Mouse (Mus musculus): ENCODE results near the gene Fank1. TPM values are rescaled to one million over a fixed set of nuclear protein-coding genes. Genes with fewer than 3 reads are reported as not detected.

Gene Fank1
- 1 to 10 TPM; 3.8 to 3.9 TPM for total RNA-seq (2021)
- long read RNA-seq, experiment 1, partial matches to known transcripts, result 0 of 7 reads
- long read RNA-seq, experiment 1, other reads (novel, unspliced or antisense), result 3 of 7 reads
- long read RNA-seq, experiment 2, partial matches to known transcripts, result 0 of 8 reads
- long read RNA-seq, experiment 2, other reads (novel, unspliced or antisense), result 4 of 8 reads

- intact Hi-C loops (cut with DNase I), result loop anchor here (5.0 kb wide), 1 partner anchor 69 kb away; the partner anchor contains the start of gene Bccip
- peak; percentile 82 to 85 for DNase-seq (ENCODE audit: low spot score in 2 of 2)
Observed at GRCm38 (mm10) chr7:133776626-133776996, at the start of gene Fank1. Fank1 (plus strand) TSS chr7:133776861.

- intact Hi-C loops (cut with DNase I), result no loop called here
Observed at GRCm38 (mm10) chr7:133727027-133727426, 49.6 kb upstream of the Fank1 start.

GRCm38 (mm10) chr7:133729351-133729750, 47.3 kb upstream of the Fank1 start:
- no peak for DNase-seq (ENCODE audit: low spot score in 2 of 2)

More at GRCm38 (mm10) chr7:133727027-133727426, 49.6 kb upstream of the Fank1 start:
- no peak for DNase-seq (ENCODE audit: low spot score in 2 of 2)

GRCm38 (mm10) chr7:133730324-133731191, 46.1 kb upstream of the Fank1 start:
- no peak for DNase-seq (ENCODE audit: low spot score in 2 of 2)
- intact Hi-C loops (cut with DNase I), result no loop called here

More at GRCm38 (mm10) chr7:133729351-133729750, 47.3 kb upstream of the Fank1 start:
- intact Hi-C loops (cut with DNase I), result loop anchor here (2.0 kb wide), 1 partner anchor 45 kb away; no protein-coding TSS in a partner anchor

- intact Hi-C loops (cut with DNase I), result no loop called here
- no peak for DNase-seq (ENCODE audit: low spot score in 2 of 2)
Observed at GRCm38 (mm10) chr7:133731971-133732645, 44.6 kb upstream of the Fank1 start.

DNA sequence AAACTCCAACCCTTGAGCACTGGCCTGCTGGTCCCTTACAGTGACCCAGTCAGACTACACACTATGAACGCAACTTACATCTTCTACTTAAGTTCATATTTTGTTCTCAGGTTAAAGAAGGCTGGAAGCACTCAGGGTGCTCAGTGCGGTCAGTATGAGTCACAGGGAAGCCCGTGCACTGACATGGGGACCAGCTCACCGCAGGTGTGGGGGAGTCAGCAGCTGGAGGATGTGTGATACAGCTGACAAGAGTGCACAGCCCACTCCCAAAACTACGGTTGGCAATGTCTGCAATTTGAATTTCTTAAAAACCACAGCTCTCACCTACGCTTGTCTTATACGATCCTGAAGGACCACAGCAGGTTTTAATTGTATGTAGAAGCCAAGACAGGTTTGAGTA, 36.1 kb upstream of the Fank1 start:
- no peak for DNase-seq (ENCODE audit: low spot score in 2 of 2)
- intact Hi-C loops (cut with DNase I), result no loop called here

DNA sequence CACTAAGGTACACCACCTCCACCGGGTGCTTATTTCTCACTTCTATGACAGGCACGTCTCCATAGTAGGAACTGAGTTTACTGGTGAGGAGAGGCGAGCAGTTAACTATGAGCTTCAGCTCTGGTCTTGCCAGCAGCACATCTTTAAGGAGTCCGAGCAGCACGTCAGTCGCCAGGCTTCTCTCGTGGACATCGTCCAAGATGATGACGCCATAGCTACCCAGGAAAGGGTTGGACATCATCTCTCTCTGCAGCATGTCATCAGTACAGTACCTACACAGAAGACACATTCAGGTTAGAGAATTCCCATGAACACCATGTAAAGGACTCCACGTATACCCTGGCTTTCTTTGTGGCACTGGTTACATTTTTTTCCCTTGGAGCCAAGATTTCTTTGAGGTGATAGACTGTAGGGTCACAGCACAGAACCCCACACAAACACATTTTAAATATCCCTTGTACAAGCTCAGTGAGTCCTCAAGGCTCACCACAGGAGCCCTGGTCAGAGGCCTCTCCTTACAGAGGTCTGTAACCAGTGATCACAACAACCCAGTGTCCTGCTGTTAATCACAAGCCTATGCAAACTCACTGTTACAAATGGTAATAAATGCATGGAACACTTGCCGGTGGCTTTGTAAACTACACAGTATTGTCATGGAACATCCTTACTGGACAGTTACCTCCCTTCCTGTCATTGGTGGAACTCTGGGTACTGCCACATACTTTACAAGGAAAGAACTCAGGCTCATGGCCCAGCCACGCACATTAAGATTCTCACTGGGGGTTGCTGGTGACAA, 33.9 kb upstream of the Fank1 start:
- DNase-seq (ENCODE audit: low spot score in 2 of 2), result no peak

GRCm38 (mm10) chr7:133743611-133744010, 33.0 kb upstream of the Fank1 start:
- intact Hi-C loops (cut with DNase I), result no loop called here
- DNase-seq (ENCODE audit: low spot score in 2 of 2), result no peak

More for the DNA sequence above, 33.9 kb upstream of the Fank1 start:
- intact Hi-C loops (cut with DNase I), result no loop called here

GRCm38 (mm10) chr7:133744209-133744608, 32.5 kb upstream of the Fank1 start:
- intact Hi-C loops (cut with DNase I), result no loop called here

GRCm38 (mm10) chr7:133744701-133745100, 32.0 kb upstream of the Fank1 start:
- no peak for DNase-seq (ENCODE audit: low spot score in 2 of 2)
- intact Hi-C loops (cut with DNase I), result no loop called here

More at GRCm38 (mm10) chr7:133744209-133744608, 32.5 kb upstream of the Fank1 start:
- DNase-seq (ENCODE audit: low spot score in 2 of 2), result no peak

- intact Hi-C loops (cut with DNase I), result no loop called here
- no peak for DNase-seq (ENCODE audit: low spot score in 2 of 2)
Observed at GRCm38 (mm10) chr7:133747372-133747771, 29.3 kb upstream of the Fank1 start.

- intact Hi-C loops (cut with DNase I), result no loop called here
- DNase-seq (ENCODE audit: low spot score in 2 of 2), result no peak
Observed at GRCm38 (mm10) chr7:133748753-133749152, 27.9 kb upstream of the Fank1 start.

GRCm38 (mm10) chr7:133750666-133751065, 26.0 kb upstream of the Fank1 start:
- intact Hi-C loops (cut with DNase I), result no loop called here

GRCm38 (mm10) chr7:133751163-133751562, 25.5 kb upstream of the Fank1 start:
- no peak for DNase-seq (ENCODE audit: low spot score in 2 of 2)
- intact Hi-C loops (cut with DNase I), result no loop called here

More at GRCm38 (mm10) chr7:133750666-133751065, 26.0 kb upstream of the Fank1 start:
- no peak for DNase-seq (ENCODE audit: low spot score in 2 of 2)

DNA sequence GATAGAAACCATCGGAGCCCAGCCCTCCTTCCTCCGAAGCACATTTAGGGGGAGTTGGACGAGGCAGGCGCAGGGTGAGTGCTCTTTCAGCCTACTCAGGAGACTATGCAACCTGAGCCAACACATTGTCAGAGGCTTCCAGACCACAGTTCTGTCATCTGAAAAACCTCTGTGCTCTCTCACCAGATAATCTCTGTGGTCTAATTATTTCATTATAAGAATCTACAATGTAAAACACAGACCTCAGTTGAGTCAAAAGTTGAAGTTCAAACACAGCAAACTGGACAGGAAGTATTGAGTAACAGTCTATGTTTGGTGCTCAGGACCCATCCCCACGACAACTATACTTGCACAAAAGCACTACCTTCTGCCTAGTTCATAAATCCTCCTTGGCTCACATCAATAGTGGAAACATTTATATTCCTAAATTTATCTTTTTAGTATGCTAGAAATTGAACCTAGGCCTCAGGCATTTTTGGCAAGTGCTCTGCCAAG, 18.7 kb upstream of the Fank1 start:
- no peak for DNase-seq (ENCODE audit: low spot score in 2 of 2)
- intact Hi-C loops (cut with DNase I), result no loop called here

- no peak for DNase-seq (ENCODE audit: low spot score in 2 of 2)
- intact Hi-C loops (cut with DNase I), result no loop called here
Observed at GRCm38 (mm10) chr7:133758716-133759115, 17.9 kb upstream of the Fank1 start.

- DNase-seq (ENCODE audit: low spot score in 2 of 2), result no peak
- intact Hi-C loops (cut with DNase I), result no loop called here
Observed at GRCm38 (mm10) chr7:133759611-133760353, 16.9 kb upstream of the Fank1 start.

DNA sequence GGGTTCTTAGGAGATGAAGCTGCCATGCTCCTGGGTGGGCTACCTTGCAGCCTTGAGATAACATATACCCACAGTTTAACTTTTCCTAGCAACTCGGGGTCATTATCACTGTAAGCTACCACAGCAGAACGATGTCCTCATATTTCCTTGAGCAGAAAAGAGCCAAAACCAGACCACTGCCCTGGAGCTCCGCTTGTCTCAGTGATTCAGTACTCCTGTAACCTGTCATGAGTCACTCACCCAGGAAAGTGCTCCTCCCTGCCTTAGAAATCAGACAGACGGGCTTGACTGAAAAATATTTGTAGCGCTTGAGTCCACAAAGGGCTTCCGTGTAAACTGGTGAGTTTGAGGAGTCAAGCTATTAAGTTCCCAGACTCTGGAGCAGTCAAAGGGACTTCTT, 14.0 kb upstream of the Fank1 start:
- intact Hi-C loops (cut with DNase I), result no loop called here
- DNase-seq (ENCODE audit: low spot score in 2 of 2), result no peak
